Comparison of ENCODE assay signal across 15 mouse cellular contexts in the genomic region with DNA sequence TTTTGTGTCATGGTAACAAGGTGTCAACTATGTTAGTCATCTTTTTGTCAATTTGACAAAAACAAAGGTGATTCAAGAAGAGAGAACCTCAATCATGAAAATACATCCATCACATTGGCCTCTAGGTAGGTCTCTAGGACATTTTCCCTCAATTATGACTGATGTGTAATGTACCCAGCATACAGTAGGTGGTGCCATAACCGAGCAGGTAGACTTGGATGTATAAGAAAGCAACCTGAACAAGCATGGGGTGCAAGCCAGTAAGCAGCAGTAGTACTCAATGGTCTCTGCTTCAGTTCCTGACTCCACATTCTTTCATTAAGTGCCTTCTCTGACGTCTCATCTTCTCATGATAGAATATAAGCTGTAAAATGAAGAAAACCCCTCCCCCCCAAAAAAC.
DNase-seq lines count a peak whose midpoint lies in the region; ATAC-seq and TF ChIP-seq lines count a peak whose summit lies in the region.
"Had no signal": no experiment of that assay in that cellular context is flagged by ENCODE, and none has a peak within 500 bp of the region (broad histone marks: within the 10 kb centered on the region; RNA-seq: fewer than 3 reads in every experiment).

No protein-coding gene starts in this region.

- no peak for ATAC-seq in stomach, postnatal 0 days (ENCODE audit: low FRiP score, low TSS enrichment)

- no peak overlapping the region for H3K27ac ChIP-seq in CH12.LX (ENCODE audit: insufficient read depth, low read depth)
- no peak overlapping the region for H3K27ac ChIP-seq in stomach, postnatal 0 days (replicated peaks)
- H3K27ac ChIP-seq: embryonic facial prominence, embryonic 10.5 days; heart, embryonic 10.5 days; hindbrain, embryonic 13.5 days had no signal

- 54% methylated on average over 2 of the region's 2 CpGs for WGBS in stomach, postnatal 0 days

- TF ChIP-seq CTCF in CH12.LX (conservative IDR thresholded peaks at IDR 0.05 in 1 of 2, IDR thresholded peaks at IDR 0.05 in 1 of 2; ENCODE audit: low read depth in 2 of 2, low read length in 2 of 2), result peak; percentile 20 to 79; a peak in 3 of 4 replicates
- TF ChIP-seq CTCF in stomach, postnatal 0 days (IDR thresholded peaks at IDR 0.05; ENCODE audit: low read depth), result peak; percentile 27; the same call in 1 of the 2 replicates

- DNase-seq in embryo, embryonic 10.5 days (ENCODE audit: low spot score), result peak; percentile 2
- DNase-seq in embryo, embryonic 9.5 days (ENCODE audit: extremely low spot score), result no peak
- DNase-seq in layer of hippocampus, adult 9-11 months, result peak; percentile 8
- DNase-seq in layer of hippocampus, postnatal 10 days (ENCODE audit: low spot score in 2 of 2), result no peak
- peak; percentile 52 for DNase-seq in CH12.LX (ENCODE audit: extremely low read depth)
- DNase-seq in stomach, postnatal 0 days (ENCODE audit: low spot score), result no peak
- DNase-seq in urinary bladder, postnatal 25 days (ENCODE audit: low spot score), result no peak
- no peak for DNase-seq in kidney, adult 11 months
- DNase-seq: cerebellum, adult 11-12 months; kidney, adult 2 months; lung, adult 18-20 months; right cerebral cortex, postnatal 4 days had no signal

- no peak overlapping the region for H3K4me2 ChIP-seq in CH12.LX (ENCODE audit: insufficient read depth, low read depth, poor library complexity, severe bottlenecking)
- no peak overlapping the region for H3K4me2 ChIP-seq in stomach, postnatal 0 days (replicated peaks; ENCODE audit: low read depth)
- H3K4me2 ChIP-seq: hindbrain, embryonic 13.5 days had no signal

- TF ChIP-seq POLR2A in CH12.LX (IDR thresholded peaks at IDR 0.05; ENCODE audit: low read depth, low read length), result no peak

- H3K9ac ChIP-seq in CH12.LX (ENCODE audit: insufficient read depth, low read depth), result no peak overlapping the region
- no peak overlapping the region for H3K9ac ChIP-seq in stomach, postnatal 0 days (ENCODE audit: low read length)
- H3K9ac ChIP-seq: hindbrain, embryonic 13.5 days had no signal

- in situ Hi-C loops in CH12.LX (cut with MboI; ENCODE audit: low pct_ligation_motif_present, low pct_unique_long_range_greater_than_20kb, low sequenced_read_pairs), result no loop called here

- no peaks in the 10 kb centered on the region for H3K79me2 ChIP-seq in CH12.LX (replicated peaks; ENCODE audit: control insufficient read depth, extremely low read depth, insufficient read depth, poor library complexity, severe bottlenecking)

- no peak overlapping the region for H3K4me3 ChIP-seq in CH12.LX (replicated peaks in 1 of 3; ENCODE audit: low read depth in 2 of 3, low read length in 2 of 3, poor library complexity in 1 of 3)
- H3K4me3 ChIP-seq in stomach, postnatal 0 days (ENCODE audit: low read depth, low read length), result no peak overlapping the region
- H3K4me3 ChIP-seq: embryonic facial prominence, embryonic 10.5 days; heart, embryonic 10.5 days; hindbrain, embryonic 13.5 days had no signal

- TF ChIP-seq RAD21 in CH12.LX (IDR thresholded peaks at IDR 0.05; ENCODE audit: low read depth, low read length), result peak; percentile 79

- H3K27me3 ChIP-seq in CH12.LX (replicated peaks), result no peaks in the 10 kb centered on the region
- no peaks in the 10 kb centered on the region for H3K27me3 ChIP-seq in stomach, postnatal 0 days (ENCODE audit: control insufficient read depth, insufficient read depth, low read length)
- H3K27me3 ChIP-seq: hindbrain, embryonic 13.5 days had no signal

- H3K9me3 ChIP-seq in CH12.LX (replicated peaks; ENCODE audit: low read length), result no peaks in the 10 kb centered on the region
- no peaks in the 10 kb centered on the region for H3K9me3 ChIP-seq in stomach, postnatal 0 days (ENCODE audit: control insufficient read depth, low read length)
- H3K9me3 ChIP-seq: embryonic facial prominence, embryonic 10.5 days; heart, embryonic 10.5 days; hindbrain, embryonic 13.5 days had no signal

- no peaks in the 10 kb centered on the region for H3K36me3 ChIP-seq in CH12.LX (replicated peaks in 1 of 2; ENCODE audit: control insufficient read depth in 1 of 2, insufficient read depth in 1 of 2, low read length in 1 of 2)
- no peaks in the 10 kb centered on the region for H3K36me3 ChIP-seq in stomach, postnatal 0 days (ENCODE audit: control insufficient read depth, insufficient read depth, low read length)
- H3K36me3 ChIP-seq: embryonic facial prominence, embryonic 10.5 days; heart, embryonic 10.5 days; hindbrain, embryonic 13.5 days had no signal

- dilution Hi-C loops in CH12.LX (cut with MboI; ENCODE audit: extremely low pct_ligation_motif_present, extremely low pct_unique_long_range_greater_than_20kb, low sequenced_read_pairs), result no loop called here

- TF ChIP-seq EP300 in CH12.LX (IDR thresholded peaks at IDR 0.05; ENCODE audit: low read length), result no peak
- TF ChIP-seq EP300 in stomach, postnatal 0 days (optimal IDR thresholded peaks at IDR 0.05), result no peak

- no peaks in the 10 kb centered on the region for H3K4me1 ChIP-seq in CH12.LX (ENCODE audit: control insufficient read depth in 1 of 2, insufficient read depth in 2 of 2)
- H3K4me1 ChIP-seq in stomach, postnatal 0 days (replicated peaks; ENCODE audit: control insufficient read depth, insufficient read depth), result no peaks in the 10 kb centered on the region
- H3K4me1 ChIP-seq: embryonic facial prominence, embryonic 10.5 days; heart, embryonic 10.5 days; hindbrain, embryonic 13.5 days had no signal

TF ChIP-seq in CH12.LX, 34 proteins besides CTCF, POLR2A, EP300 and RAD21:
- TF ChIP-seq MXI1 (IDR thresholded peaks at IDR 0.05; ENCODE audit: low read depth, low read length) (no peak), SMC3 (IDR thresholded peaks at IDR 0.05; ENCODE audit: low read depth, low read length) (peak; percentile 77), IRF4 (IDR thresholded peaks at IDR 0.05; ENCODE audit: low read depth, low read length) (no peak), ZMIZ1 (IDR thresholded peaks at IDR 0.05; ENCODE audit: low read depth, low read length) (no peak), CHD1 (IDR thresholded peaks at IDR 0.05; ENCODE audit: low read depth, low read length) (no peak)

Comparison
In these comparisons a context has a peak if more than half of its experiments do, and no peak if none do; other contexts are left out.
1. DNase-seq: peak in embryo, embryonic 10.5 days (single experiment), layer of hippocampus, adult 9-11 months (single experiment) and CH12.LX (single experiment); none in embryo, embryonic 9.5 days (single experiment), layer of hippocampus, postnatal 10 days (0 of 2), stomach, postnatal 0 days (single experiment), urinary bladder, postnatal 25 days (single experiment) and kidney, adult 11 months (single experiment).